Mouse (Mus musculus): ENCODE measurements at regions not wholly inside any gene's neighbourhood (a gene's known extent, or its start where the extent isn't known, plus 50 kb on each side); places are given as distances from the start of the nearest gene placed in this dataset.
"Not testable (repeated sequence)": the region's sequence is repeated elsewhere in the genome, so short reads cannot be mapped to it uniquely, and the experiment has no call there.

- peak; percentile 52 to 63 for DNase-seq
Observed at GRCm38 (mm10) chr16:30686536-30686935, 87.0 kb downstream of the Fam43a start.

DNA sequence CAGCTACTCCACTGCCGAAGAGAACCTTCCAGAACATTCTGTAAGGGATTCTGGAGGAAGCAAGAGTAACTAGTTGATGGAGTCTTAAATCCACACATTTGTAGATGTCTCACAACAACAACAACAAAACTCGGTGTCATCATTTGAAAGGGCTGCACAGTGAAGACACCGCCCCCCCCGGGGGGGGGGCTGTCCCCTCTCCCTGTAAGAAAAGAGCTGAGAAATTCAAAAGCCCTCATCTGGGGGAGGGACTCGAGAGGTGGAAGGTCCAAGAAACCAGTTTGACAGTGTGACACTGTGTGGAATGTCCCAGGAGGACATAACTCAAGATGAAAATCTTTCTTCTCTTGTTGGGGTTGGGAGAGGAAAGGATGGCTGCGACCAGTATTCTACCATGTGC, 87.7 kb downstream of the Fam43a start:
- no peak for DNase-seq

DNA sequence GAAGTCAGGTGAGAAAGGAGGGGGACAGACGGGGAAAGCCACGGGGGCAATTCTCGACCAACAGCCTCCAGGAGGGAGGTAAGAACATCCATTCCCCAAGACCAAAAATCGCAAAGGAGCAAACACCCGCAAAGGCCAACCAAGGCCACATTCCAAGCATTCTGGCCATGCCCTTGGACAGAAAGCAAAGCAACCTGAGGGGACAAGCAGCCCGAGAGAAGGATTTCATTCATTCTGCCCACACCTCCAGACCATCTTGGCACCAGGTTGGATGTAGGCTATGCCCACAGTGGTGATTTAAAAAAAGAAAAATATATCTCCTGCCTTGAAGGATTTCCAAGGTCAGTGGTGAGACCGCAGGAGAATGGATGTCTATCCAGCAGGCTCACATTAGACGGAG, 88.2 kb downstream of the Fam43a start:
- no peak for DNase-seq

DNA sequence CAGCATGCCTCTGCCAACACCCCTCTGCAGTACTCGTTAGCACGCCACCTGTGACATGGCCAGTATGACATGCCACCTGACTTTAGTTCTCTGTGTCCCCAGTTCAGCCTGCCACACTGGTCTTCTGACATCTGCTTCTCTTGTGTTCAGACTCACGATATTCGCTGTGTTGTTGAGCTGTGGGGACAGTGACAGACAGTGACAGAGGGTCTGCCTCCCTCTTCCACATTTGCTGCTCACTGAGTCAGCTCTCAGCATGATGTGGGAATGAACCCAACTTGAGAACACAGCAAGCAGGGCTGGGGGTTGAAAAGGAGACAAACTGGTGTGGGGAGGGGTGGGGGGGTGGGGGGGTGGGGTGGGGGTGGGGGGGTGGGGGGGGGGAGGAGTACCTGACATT, 91.0 kb downstream of the Fam43a start:
- no peak for DNase-seq

GRCm38 (mm10) chr16:30691964-30692363, 92.4 kb downstream of the Fam43a start:
- no peak for DNase-seq

DNA sequence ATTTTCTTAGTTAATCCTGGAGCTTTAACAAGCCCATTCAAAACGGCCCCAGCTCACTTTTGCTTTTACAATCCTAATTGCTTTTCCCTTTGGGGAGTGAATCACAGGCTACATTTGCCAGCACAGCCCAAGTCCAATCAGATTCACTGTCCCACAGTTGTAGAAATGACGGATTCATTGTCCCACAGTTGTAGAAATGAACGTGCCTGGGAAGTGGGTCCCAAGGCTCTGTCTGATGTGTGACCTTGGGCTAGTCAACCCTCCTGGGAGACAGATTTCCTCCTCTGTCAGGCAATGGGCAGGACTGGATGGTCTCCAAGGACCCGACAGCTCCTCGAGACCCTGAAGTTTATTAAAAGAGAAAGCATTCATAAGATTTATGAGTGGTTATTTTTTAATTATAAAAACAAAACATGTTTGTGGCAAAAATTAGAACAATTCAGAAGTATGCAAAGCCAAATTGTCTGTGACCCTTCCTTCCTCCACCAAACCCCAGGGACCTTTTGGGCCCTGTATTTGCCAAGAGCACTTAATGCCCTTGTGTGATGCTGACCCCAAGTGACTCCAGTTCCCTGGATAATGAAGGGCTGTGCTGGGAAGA, 93.1 kb downstream of the Fam43a start:
- DNase-seq: no peak

- DNase-seq: no peak
Observed at GRCm38 (mm10) chr16:30693206-30693605, 93.7 kb downstream of the Fam43a start.

- DNase-seq: no peak
Observed at GRCm38 (mm10) chr16:30693839-30694527, 94.5 kb downstream of the Fam43a start.

- no peak for DNase-seq
Observed at GRCm38 (mm10) chr16:30695691-30696090, 96.2 kb downstream of the Fam43a start.

DNA sequence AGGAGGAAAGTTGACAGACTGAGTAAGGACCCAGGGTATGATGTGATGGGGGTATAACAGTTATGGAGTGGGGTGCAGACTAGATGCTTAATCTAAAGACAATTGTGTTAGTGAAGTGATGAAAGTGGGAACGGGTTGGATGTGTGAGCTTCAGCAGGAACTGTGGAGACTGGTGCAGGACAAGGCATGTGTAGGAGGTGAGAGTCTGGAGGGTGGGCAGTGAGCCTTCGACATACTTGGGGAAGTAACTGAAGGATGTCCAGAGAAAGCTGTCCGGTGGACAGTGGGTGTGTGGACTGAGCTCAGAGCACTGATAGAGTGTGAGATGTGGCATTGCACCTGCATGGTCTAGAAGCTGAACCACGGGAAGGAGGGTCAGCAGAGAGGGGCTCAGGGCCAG, 97.7 kb downstream of the Fam43a start:
- DNase-seq: no peak

DNA sequence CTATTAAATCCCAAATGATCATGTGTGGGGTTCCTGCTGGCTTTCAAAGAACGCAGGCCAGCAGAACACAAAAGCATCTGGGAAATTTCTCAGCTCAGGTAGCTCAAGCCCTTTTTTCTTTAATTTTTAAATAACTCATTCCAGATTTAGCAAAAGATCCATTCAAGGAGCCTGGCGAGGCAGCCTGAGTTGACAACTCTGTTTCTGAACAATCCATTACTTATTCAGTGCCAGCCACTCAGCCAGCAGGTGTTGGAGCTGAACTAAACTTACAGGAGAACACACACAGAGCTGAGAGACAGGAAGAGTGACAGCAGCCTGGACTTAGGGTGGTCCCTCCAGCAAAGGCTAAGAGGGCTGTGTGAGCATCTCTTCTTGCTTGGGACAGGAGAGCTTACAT, 98.3 kb downstream of the Fam43a start:
- no peak for DNase-seq

GRCm38 (mm10) chr16:30703831-30704230, 104.3 kb downstream of the Fam43a start:
- DNase-seq: no peak

DNA sequence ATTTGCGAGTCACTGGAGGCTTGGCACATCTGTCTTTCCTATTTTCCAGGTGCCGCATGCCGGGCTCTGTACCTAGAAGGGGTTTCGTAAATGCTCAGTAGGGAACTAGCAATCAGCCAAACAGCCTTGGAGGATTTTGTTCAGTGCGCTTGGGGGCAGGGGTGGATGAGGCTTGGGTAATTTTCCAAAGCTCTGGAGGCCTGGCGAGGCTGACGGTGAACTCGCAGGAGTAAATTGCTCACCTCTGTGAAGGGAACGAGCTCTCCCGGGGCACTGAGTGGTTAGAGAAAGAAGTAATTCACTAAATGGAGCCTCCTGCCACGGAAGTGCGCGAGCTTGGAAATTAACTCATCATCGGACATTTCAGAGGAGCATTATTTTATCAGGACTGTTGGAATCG, 110.0 kb downstream of the Fam43a start:
- no peak for DNase-seq

DNA sequence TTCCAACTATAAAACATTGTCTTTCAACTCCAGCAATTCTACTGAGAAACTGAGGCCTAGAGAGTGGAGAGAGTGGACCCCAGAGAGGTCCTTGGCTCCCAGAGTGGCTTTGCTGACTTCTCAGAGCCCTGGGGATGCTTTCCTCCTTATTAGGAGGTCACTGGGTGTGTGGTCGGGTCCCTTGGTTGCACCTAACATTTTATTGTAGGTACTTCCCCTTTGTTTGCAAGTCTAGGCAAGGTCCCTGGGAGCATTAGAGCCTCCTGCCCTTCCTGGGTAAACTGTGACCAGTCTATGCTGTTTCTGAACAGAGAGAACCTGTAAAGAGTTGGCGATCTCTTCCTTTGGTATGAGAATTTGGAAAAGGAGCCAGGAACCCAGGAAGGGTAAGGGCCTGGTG, 110.5 kb downstream of the Fam43a start:
- no peak for DNase-seq

GRCm38 (mm10) chr16:30712570-30712969, 113.0 kb downstream of the Fam43a start:
- no peak for DNase-seq

DNA sequence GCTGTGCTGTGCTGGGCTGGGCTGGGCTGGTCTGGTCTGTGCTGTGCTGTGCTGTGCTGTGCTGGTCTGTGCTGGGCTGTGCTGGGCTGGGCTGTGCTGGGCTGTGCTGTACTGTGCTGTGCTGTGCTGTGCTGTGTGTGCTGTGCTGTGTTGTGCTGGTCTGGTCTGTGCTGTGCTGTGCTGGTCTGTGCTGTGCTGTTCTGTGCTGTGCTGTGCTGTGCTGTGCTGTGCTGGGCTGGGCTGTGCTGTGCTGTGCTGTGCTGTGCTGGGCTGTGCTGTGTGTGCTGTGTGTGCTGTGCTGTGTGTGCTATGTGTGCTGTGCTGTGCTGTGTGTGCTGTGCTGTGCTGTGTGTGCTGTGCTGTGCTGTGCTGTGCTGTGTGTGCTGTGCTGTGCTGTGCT, 118.1 kb downstream of the Fam43a start:
- DNase-seq: not testable (repeated sequence)

GRCm38 (mm10) chr16:30720791-30721190, 121.3 kb downstream of the Fam43a start:
- DNase-seq: no peak

GRCm38 (mm10) chr16:30721223-30721622, 121.7 kb downstream of the Fam43a start:
- DNase-seq: no peak

GRCm38 (mm10) chr16:30722372-30722771, 122.8 kb downstream of the Fam43a start:
- DNase-seq: peak; percentile 30 to 34

DNA sequence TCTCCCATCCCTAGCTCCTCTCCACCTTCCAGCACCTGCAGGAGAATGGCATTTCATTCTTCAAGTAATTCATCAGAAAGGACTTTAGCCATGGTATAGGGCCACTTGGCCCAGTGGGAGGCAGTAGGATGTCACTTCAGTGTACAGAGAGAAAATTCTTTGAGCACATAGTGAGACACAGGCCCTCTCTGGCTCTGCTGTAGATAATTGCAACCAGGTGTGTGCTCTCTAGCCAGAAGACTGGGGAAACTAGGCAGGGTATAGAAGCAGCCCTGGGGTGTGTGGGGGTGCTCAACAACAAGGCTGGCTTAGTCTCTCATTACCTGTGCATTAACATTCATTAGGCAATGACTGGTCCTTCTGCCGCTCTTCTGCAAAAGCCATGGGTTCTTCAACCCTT, 125.1 kb downstream of the Fam43a start:
- DNase-seq: no peak

DNA sequence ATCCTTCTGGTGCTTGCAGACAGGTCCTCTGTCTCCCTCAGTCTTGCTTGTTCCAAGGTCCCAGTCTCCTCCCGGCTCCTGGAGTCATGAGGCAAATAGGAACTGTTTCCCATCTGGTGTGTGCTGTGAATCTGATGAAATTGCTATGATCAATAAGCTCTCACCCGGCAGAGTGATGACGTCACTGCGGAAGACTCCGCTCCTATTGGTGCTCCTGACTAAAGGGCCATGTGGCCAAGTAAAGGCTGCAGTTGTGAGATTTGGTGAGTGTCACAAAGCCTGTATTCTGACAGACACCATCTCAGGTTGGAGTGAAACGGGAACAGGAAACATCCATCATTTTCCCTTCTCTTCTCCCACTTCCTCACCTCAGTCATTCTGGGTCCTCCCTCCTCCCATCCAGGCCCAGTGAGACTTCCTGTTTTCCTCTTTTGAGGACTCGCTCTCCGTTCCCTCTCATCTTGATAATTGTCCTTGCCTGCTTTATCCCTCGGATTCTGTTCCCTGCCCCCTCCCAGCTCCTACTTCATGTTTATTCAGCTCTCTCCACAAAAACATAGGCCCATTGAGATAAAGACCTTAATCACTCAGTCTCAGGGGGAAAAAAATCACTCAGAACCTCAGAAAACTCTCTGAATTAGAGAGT, 133.4 kb downstream of the Fam43a start:
- DNase-seq: no peak

DNA sequence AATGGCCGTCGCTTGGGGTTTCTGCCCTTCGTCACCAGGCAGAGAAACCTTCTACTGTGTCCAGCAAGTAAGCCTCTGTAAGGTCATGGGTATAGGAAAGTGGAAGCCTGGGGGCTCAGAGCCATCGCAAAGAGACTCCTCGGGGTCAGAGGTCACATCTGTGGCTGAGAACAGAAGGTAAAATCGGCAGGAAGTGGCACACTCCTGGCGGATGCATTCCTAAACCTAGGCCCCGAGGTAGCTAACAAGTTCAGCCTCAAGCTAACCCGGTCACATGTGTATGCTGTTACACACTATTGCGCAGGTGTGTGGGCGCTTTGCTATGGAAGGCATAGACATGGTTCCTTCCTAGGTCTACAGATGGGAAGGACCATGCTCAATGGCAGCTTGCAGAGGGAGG, 134.0 kb downstream of the Fam43a start:
- no peak for DNase-seq

DNA sequence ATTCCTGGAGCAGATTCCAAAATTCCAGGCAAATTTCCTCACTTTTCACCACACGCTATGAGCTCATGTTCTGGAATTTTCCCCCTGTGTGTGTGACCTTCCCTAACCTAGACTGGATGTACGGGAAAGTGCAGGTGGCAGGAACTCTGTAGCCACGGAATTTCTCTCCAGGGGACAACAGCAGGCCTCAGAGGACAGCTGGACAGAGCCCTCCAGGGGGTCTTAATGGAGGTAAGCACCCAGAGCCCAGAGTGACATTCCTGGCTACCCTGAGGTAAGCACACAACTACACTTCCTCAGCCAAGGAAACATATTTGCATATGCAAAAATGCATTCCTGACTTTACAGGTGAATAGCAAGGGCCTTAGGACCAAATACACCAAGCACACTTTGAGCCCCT, 135.8 kb downstream of the Fam43a start:
- no peak for DNase-seq

DNA sequence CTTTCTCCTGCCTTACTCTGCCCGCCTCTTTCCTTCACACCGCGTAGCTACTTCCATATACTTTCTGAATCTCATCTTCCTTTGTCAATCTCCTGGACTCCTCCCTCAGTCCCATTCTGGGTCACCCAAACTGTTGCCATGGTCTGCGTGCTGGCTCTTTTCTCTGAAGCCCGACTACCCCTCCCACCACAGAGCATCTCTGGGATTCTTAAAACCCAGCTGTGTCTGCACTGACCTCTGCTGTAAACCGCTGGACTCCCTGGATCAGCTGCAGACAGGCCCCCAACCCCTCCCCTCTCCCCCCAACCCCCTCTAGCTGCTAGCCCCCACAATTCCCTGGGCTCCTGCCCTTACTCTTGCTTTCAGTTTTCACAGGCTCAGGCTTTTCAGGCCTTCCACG, 136.4 kb downstream of the Fam43a start:
- DNase-seq: no peak
